Mouse (Mus musculus): Measurements from ENCODE around the gene Slc9a8.
"Not testable (repeated sequence)": the region's sequence is repeated elsewhere in the genome, so short reads cannot be mapped to it uniquely, and the experiment has no call there.

Gene Slc9a8

DNA sequence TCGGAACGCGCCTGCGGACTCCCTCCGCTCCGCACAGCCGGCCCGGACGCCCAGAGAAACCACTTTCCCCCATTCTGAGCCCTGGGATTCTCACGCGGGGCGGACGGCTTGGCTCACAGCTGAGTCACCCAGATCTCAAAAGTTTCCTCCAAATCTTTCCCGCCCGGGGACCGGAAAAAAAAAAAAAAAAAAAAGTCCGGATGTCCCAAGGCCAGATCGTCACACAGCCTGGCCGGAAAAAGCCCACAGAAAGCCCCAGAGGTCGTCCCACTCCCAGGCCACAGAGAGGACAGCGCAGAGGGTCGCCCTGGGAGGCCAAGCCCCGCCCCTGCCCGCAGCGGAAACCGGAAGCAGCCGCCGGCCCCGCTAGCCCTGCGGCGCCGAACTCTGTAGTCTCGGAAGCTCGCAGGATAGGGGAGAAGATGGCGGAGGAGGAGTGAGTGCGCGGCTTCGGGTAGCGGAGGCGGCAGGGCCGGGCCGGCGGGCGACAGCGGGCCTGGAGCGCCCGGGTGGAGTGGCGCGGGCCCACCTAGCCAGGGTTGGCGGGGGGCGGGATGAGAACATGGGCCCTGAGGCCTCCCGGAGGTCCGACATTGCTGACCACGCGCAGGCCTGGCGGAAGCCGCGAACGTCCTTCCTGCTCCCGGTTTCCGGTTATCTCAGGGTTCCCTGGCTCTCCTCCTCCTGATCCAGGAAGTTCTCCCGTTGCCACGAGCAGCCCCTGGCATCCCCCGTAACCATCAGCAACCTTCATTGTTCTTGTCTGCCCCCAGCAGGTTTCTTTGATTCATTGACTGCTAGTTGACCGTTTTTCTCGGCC, at the start of gene Slc9a8:
TSS of gene Slc9a8 (plus strand) at position 383 of the 820 bp plus-strand sequence.
- peak; percentile 77 for DNase-seq (ENCODE audit: low read depth)

DNA sequence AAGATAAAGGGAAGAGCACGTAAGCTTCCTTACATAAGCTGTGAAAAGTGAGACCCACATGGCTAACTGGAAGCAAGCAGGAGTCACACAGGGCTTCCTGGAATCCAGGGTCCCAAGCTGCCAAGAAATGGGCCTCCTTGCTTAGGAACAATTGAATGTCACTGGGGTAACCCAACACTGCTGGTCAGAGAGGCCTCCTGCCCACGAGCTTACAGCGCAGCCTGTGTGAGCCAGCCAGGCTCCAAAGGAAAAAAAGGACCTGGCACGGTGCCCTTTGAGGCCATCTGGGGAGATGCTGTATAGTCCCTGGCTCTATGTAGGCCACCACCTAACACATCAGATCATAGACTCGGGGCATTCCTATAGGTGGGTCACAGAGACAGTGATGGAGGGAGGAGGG, 48.2 kb upstream of the Slc9a8 start:
- no peak for DNase-seq (ENCODE audit: low read depth)

DNA sequence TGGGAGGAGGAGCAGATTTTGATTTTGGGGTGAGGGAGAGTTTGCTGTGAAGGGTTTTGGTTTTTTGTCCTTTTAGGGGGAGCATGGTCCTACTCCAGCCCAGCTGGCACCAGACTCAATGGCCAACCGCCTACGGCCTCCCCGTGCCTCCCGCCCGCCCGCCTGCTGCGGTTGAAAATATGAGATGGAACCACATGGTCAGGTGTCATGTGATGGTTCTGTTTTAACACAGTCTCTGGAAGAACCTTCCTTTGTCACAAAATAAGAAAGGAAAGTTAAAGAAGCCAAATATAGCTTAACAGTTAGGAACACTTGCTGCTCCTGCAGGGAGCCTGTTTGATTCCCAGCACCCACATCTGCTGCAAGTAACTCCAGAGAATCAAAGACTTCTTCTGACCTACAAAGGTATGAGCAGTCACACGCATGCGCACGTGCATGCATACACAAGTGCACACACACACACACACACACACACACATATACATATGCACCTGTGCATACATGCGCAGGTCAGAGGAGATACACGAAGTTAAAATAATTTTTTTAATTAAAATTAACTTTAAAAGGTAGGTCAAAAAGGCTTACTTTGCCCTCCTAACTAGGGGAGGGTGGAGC, 47.2 kb upstream of the Slc9a8 start:
- no peak for DNase-seq (ENCODE audit: low read depth)

DNA sequence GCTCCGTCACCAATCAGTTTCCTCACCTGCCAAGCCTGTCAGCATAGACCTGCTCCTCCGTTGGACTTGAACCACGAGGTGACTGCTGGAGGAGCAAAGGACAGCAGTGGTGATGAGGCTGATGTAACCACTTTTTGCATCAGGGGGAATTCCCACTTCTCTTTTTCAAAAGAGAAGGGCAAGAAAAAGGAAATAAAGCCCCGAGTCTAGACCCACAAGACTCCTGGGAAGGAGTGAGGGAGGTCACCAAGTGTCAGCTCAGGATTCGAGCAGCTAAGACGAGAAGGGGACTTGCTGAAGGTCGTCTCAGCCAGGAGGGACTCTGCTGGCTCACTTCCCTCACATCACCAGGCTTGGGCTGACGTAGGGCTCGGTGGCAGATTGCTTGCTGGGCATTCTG, 46.4 kb upstream of the Slc9a8 start:
- no peak for DNase-seq (ENCODE audit: low read depth)

DNA sequence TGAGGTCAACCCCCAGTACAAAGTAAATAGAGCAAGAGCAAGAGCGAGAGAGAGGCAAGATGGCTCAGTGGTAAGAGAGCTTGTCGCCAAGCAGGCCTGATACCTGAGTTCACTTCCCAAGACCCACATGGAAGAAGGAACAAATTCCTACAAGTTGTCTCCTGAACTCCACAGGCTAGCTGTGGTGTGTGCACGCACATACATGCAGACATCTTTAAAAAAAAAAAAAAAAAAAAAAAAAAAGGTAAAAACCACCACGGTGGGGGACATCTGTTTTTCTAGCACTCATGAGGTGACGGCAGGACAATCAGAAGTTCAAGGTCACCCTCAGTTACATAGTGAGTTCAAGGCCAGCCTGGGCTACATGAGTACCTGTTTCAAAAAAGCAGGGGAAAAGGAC, 45.8 kb upstream of the Slc9a8 start:
- DNase-seq (ENCODE audit: low read depth) = no peak

DNA sequence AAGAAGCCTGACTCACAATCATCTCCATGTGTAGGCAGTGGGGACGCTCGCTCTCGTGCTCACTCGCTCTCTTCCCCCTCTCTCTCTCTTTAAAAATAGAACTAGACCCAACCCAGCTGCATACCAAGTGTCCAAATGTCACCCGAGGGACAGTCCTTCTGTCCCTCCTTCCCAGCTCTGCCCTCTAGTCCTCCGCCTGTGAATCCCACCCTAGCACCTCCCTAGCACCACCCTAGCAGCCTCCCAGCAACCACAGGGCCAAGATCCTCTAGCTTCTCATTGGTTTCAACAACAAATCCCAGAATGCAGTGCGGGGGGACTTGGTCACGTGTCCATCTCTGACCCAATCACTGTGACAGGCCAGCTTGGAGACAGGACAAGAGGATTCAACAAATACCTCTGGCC, 45.4 kb upstream of the Slc9a8 start:
- DNase-seq (ENCODE audit: low read depth) = no peak

DNA sequence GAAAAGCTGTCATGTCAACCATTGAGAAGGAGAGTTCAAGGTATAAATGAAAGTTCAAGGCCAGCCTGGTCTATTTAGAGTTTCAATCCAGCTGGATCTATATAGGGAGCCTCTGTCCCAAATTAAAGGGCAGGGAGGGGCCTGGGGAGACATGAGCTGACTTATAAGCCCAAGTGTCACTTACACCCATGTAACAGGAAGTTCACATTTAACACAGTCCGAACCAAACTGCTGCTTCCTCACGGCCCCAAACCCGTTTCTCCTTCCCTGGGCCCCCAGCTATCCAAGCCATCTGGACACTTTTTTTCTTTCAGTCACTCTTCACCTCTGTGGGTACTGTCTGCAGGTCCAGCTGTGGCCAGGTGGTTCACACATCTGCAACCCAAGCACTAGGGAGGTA, 43.8 kb upstream of the Slc9a8 start:
- DNase-seq (ENCODE audit: low read depth) = no peak

DNA sequence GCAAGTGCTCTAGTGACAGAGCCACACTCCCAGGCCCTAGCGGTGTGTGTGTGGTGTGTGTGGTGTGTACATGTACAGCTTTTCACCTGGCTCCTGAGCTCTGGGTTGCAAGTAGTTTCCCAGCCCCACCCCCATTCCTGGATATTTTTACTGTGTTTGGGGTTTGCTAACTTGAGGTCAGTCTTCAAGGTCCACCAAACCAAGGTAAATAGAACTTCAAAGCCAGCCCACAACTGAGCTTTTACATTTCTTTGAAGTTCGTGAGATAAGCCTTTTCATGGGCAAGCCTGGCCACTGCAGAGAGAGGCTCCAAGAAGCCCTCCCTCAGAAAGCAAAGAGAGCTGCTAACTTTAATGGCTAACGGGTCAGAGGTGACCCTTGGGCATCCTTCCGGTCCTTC, 42.5 kb upstream of the Slc9a8 start:
- DNase-seq (ENCODE audit: low read depth) = no peak

DNA sequence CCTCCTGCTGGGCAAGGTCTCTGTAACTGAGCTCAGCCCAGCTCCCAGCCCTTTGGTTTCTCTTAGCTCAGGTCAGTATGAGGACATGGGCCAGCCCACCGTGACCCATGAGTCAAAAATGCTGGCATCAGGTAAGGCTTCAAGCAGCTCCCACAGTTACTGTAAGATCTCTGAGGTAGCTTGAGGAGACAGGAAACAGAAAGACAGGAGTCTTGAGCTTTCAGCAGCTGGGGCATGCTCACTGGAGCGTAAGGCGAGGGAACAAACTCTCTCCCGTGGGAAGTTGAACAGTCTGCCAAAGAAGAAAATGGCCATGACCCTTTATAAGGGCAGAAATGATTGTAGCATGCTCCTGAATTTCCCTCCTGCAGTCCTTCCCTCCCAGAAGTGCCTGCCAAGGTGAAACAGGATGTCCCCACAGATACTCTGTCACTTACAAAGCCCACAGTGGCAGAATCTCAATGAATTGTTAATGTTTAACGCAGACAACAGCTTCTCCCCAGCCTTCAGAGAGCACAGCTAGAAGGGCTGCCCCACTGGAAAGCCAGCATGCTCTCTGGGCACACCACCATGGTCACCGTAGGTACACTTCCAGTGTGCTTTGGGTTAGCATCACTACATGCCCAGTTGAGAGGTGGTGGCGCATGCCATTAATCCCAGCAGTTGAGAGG, 40.8 kb upstream of the Slc9a8 start:
- DNase-seq (ENCODE audit: low read depth) = no peak

DNA sequence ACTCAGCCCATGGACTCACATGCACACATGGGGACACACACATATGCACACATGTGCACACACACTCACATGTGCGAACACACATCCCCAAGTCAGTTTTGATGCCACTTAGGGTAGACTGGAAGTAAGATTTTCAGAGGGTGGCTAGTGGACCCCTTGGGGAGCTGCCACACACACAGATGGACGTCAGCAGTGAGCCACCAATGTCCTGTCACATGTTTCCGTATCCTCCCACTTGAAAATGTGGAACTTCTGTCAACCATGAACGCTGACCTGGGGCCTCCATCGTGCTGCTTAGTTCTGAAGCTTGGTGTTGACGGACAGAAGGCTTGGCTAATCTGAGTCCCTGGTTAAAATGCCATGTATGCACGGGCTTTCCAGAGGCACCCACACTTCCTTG, 39.9 kb upstream of the Slc9a8 start:
- DNase-seq (ENCODE audit: low read depth) = no peak

DNA sequence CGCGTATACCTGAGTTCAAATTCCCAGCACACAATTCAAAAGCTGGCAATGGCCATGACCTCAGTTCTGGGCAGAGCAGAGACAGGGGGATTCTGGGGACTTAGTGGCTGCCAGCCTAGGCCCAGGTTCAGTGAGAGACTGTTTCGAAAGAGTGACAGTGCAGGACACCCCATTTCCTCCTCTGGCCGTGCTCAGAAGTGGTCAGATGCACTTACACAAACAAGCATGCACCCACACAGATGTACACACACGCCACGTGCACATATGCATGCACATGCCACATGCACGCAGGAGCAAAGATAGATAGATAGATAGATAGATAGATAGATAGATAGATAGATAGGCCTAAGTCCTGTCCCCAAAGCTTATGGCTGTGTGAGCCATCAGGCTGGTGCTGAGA, 39.1 kb upstream of the Slc9a8 start:
- no peak for DNase-seq (ENCODE audit: low read depth)

DNA sequence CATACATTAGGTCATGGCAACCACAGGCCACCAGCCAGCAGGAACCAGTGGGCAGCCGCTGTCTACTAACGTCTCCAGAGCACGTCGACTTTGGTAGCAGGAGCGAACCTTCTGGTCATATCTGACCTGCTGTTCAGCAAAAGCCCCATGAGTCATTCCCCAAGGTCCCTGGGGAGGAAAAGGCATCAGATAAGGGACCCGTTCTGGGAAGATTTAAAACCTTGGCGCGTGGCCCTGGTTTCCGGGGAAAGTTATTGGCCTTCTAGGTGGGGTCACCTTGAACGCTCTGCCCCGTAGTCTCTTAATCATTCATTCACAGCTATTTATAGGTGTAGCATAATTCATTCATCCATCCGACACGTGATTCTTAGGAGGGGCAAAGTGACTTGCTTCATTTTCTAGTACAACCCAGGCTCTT, 37.8 kb upstream of the Slc9a8 start:
- DNase-seq (ENCODE audit: low read depth) = no peak

DNA sequence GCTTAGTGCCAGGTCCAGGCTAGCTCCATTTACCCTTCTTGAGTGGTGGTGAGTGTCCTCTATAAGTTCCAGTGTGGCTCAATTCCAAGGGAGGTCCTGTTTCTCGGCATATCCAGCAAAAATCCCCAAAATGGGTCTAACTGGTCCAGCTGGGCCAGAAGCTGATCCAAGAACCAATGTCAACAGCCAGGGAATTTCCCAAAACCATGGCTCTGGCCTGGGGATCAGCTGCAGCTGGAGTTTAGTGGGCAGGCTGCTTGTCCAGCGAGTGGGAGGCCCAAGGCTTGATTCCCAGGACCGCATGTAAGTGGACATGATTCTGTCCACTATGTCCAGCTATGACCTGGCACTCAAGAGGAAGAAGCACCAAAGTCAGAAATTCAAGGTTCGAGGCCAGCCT, 35.1 kb upstream of the Slc9a8 start:
- no peak for DNase-seq (ENCODE audit: low read depth)

DNA sequence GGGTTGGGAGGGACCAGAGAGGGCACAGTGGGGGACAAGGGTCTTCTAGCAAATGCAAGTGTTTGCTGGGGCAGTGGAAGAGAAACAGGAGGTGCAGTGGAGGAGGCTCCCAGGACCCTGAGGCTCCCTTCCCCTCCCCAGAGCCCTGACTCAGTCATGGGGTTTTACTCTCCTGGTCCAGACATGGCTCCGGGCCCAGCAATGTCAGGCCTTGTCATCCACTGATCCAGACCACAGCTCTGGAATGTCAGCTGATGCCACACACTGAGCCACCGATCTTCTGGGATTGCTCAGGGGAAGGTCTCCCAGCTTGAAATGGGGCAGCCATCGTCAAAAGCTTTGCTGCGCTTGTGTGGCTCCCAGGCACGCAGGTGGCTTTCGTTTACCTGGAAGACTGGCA, 34.5 kb upstream of the Slc9a8 start:
- no peak for DNase-seq (ENCODE audit: low read depth)

DNA sequence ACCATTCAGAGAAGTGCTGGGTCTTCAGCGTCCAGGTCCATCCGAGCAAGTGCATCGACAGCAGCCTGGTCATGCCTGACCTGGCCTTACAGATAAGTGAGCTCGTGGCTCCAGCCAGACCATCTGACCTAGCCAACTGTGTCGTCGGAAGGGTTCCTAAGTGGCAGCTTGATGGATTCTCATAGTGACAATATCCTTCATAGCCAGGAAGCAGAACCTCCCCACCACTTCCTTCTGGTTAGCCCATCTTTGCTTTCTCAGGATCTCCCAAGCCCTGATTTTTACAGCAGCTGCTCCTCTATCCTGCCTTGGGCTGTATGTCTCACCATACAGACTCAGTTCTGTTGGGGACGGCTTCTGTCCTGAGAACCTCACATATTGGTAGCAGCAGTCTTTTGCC, 27.1 kb upstream of the Slc9a8 start:
- no peak for DNase-seq (ENCODE audit: low read depth)

DNA sequence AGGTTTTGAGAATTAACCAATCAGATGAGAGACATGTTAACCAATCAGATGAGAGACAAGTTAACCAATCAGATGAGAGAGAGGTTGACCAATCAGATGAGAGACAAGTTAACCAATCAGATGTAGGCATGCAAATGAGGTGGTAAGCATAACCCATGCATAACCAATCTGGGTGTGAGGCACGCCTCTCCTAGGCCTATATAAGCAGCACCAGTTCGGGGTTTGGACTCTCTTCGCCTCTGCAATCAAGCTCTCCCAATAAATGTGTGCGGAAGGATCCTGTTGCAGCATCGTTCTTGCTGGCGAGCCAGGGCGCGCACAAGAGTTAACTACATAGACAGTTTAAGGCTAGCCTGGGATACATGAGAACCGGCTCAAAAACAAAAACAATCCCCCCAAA, 25.1 kb upstream of the Slc9a8 start:
- not testable (repeated sequence) for DNase-seq (ENCODE audit: low read depth)

DNA sequence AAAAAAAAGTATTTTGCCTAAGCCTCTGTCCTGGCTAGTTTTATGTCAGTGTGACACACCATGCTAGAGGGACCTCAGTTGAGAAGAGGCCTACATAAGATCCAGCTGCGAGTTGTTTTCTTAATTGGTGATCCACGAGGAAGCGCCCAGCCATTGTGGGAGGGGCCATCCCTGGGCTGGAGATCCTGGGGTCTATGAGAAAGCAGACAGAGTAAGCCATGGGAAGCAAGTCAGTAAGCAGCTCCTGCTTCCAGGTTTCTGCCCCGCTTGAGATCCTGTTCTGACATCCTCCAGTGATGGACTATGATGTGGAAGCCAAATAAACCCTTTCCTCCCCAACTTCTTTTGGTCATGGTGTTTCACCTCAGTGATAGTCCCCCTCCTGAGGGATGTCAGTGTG, 22.5 kb upstream of the Slc9a8 start:
- no peak for DNase-seq (ENCODE audit: low read depth)

DNA sequence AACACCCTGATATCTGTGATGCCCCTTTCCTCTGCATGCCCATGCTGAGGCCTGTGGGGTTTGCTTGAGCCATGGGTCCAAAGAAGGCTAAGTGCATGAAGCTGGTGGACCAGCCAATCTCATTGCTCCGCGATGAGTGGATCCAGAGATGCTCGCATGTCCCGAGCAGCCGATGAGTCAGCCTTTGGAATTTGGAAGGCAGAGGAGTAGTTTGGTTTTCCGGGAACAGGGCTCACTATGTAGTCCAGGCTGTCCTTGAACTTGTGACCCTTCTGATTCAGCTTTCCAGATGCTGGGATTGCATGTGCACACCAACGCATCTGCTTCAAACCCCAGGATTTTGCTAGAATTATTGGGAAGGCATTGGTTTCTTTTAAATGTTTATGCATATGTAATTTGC, 21.9 kb upstream of the Slc9a8 start:
- DNase-seq (ENCODE audit: low read depth) = no peak

DNA sequence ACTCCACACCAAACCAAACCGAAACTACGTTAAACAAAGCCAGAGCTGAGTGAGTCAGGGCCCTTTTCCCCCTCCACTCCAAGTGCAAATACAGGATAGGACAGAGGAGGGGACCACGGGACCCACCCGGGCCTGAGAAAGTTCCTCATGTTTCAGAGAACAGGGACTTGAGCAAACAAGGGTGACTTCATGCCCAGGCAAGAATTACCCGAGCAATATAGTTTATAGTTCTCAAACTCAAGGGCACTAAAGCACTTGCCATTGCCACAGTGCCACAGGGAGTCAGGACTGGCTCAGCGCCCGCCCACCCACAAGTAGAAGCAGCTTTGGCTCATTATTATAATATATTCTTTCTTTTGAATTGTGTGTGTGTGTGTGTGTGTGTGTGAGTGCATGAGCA, 18.4 kb upstream of the Slc9a8 start:
- DNase-seq (ENCODE audit: low read depth) = no peak

DNA sequence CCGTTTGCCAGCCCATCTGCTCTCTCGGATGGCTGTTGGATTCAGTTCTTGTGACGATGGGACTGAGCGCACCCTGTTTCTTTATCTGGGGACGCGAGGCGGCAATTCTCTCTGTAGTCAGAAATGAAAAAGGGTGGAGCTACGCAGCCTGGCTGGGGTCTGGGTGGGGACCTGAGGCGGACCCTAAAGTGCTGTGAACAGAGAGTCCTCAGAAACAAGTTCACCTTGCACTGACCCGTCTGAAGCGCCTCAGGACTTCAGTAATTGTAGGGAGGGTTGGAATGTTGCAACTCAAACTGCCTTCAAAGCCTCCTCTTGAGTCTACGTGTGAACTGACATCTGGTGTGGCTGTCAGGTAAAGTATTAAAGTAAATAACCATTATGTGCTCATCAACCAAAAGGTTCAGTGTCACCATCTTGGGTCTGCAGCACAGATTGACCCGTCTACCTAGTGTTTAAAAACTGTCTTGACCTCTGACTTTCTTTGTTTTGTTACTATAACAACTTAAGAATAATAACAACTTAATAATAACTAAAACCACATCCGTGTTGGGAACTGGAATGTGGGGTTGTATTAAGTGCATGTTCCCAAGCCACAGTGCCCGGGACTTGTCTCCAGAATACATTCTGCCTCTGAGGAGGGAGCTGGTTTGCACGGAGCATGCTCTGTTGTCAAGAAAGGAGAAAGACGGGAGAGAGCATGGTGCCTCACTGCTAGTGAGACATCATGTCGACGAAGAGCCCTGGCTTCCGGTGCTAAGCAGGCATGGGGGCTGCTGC, 16.2 kb upstream of the Slc9a8 start:
- no peak for DNase-seq (ENCODE audit: low read depth)

DNA sequence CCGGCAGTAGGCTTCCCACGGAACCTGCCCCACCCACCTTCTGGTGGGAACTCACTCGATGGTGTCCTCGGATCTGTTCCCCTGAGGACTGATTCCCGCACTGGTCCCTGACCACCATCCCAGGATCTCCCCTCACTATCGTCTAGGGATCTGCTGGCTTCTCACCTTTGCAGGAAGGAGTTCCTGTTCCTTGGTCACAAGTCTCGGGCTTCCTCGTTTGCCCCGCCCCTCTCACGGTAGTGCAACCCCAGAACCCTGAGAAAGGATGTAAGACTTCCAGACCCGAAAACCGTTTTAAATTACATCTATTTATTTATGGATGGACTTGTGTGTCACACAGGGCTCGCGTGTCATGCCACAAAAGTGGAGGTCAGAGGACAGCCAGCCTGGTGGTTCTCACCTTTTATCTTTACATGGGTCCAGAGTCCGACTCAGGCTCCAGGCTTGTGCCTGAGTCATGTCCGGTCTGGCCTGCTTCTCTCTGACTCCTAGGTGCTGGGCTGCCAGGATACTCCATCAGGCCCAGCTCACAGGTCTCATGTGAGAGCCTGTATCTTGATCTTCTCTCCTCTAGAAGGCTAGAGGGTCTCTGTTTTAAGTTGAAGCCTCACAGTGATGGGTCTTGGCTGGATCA, 14.1 kb upstream of the Slc9a8 start:
- no peak for DNase-seq (ENCODE audit: low read depth)

DNA sequence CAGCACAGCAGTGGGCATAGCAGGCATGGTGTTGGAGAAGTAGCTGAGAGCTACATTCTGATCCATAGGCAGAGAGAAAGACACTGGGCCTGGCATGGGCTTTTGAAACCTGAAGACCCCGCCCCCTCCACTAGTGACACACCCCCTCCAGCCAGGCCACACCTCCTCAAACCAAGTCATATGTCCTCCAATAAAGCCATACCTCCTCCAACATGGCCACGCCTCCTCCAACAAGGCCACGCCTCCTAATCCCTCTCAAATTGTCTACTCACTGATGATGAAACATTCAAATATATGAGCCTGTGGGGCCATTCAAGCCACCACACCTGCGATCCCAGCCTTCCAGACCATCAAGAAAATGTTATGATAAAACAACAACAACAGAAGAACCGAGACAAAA, 7.1 kb upstream of the Slc9a8 start:
- DNase-seq (ENCODE audit: low read depth) = no peak
